Comparison of ENCODE assay signal across 8 mouse cellular contexts in genomic region chr12:30883986-30884621, GRCm38 (mm10). TPM values are rescaled to one million over a fixed set of nuclear protein-coding genes. Genes with fewer than 3 reads are reported as not detected.
DNase-seq lines count a peak whose midpoint lies in the region; ATAC-seq lines count a peak whose summit lies in the region.

Gene Alkal2, plus strand, starts transcription at chr12:30884322.

- peaks cover 54% of the 10 kb centered on the region for H3K27me3 ChIP-seq in megakaryocyte, embryonic 14.5 days (replicated peaks)
- H3K27me3 ChIP-seq in embryonic facial prominence, embryonic 10.5 days (replicated peaks; ENCODE audit: low read depth, poor library complexity, severe bottlenecking), result peaks cover 77% of the 10 kb centered on the region
- peaks cover 74% of the 10 kb centered on the region for H3K27me3 ChIP-seq in heart, embryonic 10.5 days (ENCODE audit: insufficient read depth, poor library complexity, severe bottlenecking)

- H3K4me3 ChIP-seq in megakaryocyte, embryonic 14.5 days (replicated peaks), result peak within 1 kb of the TSS; percentile 79
- peak within 1 kb of the TSS; percentile 72 for H3K4me3 ChIP-seq in embryonic facial prominence, embryonic 10.5 days
- H3K4me3 ChIP-seq in heart, embryonic 10.5 days, result peak within 1 kb of the TSS; percentile 68

- no peak for ATAC-seq in megakaryocyte, adult 5-6 weeks (ENCODE audit: poor library complexity, severe bottlenecking)

- H3K9me3 ChIP-seq in megakaryocyte, embryonic 14.5 days, result peaks cover 9% of the 10 kb centered on the region
- no peaks in the 10 kb centered on the region for H3K9me3 ChIP-seq in embryonic facial prominence, embryonic 10.5 days
- no peaks in the 10 kb centered on the region for H3K9me3 ChIP-seq in heart, embryonic 10.5 days

- under 1% methylated on average over 58 of the region's 58 CpGs for WGBS in embryonic facial prominence, embryonic 10.5 days
- 1% methylated on average over 57 of the region's 58 CpGs for WGBS in heart, embryonic 10.5 days

- peak within 1 kb of the TSS; percentile 76 for H3K27ac ChIP-seq in embryonic facial prominence, embryonic 10.5 days (replicated peaks)
- no peak within 1 kb of the TSS for H3K27ac ChIP-seq in heart, embryonic 10.5 days

- H3K4me1 ChIP-seq in megakaryocyte, embryonic 14.5 days, result peaks cover 11% of the 10 kb centered on the region
- peaks cover 16% of the 10 kb centered on the region for H3K4me1 ChIP-seq in embryonic facial prominence, embryonic 10.5 days
- H3K4me1 ChIP-seq in heart, embryonic 10.5 days, result peaks cover 14% of the 10 kb centered on the region

- peak; percentile 61 for DNase-seq in embryonic facial prominence, embryonic 10.5 days (ENCODE audit: low spot score)
- DNase-seq in heart, embryonic 10.5 days (ENCODE audit: low spot score), result no peak
- DNase-seq in kidney, postnatal 10 days, result peak; percentile 45
- peak; percentile 56 for DNase-seq in neural tube, embryonic 10.5 days (ENCODE audit: extremely low spot score, low spot score)
- no peak for DNase-seq in urinary bladder, postnatal 14 days (ENCODE audit: low spot score)
- DNase-seq in thymus, postnatal 10 days (ENCODE audit: low spot score in 2 of 2), result no peak

- no peaks in the 10 kb centered on the region for H3K36me3 ChIP-seq in megakaryocyte, embryonic 14.5 days (replicated peaks; ENCODE audit: low read length)
- H3K36me3 ChIP-seq in embryonic facial prominence, embryonic 10.5 days (replicated peaks), result no peaks in the 10 kb centered on the region
- H3K36me3 ChIP-seq in heart, embryonic 10.5 days, result no peaks in the 10 kb centered on the region

RNA-seq across cellular contexts. Expression of gene Alkal2, which starts in this region (rescaled TPM):
- not detected in 2 replicates for polyA plus RNA-seq in megakaryocyte, embryonic 14.5 days (2012; ENCODE audit: insufficient read depth, low replicate concordance)
- not detected in 2 replicates for total RNA-seq in megakaryocyte, adult 5-6 weeks (2015)
- not detected in 2 replicates for total RNA-seq in megakaryocyte, adult 5-6 weeks (2017)
- 4.1 and 8.7 TPM in 2 replicates for polyA plus RNA-seq in embryonic facial prominence, embryonic 10.5 days (2016; fragmentation: Nextera tagmentation; extraction: Ambion mirVana)
- 0.10 TPM in 1 of 2 replicates, not detected in the other for polyA plus RNA-seq in heart, embryonic 10.5 days (2016; fragmentation: Nextera tagmentation; extraction: Ambion mirVana)

Comparison
In these comparisons a context has a peak if more than half of its experiments do, and no peak if none do; other contexts are left out.
1. DNase-seq: peak in embryonic facial prominence, embryonic 10.5 days (single experiment), kidney, postnatal 10 days (single experiment) and neural tube, embryonic 10.5 days (single experiment); none in heart, embryonic 10.5 days (single experiment), urinary bladder, postnatal 14 days (single experiment) and thymus, postnatal 10 days (0 of 2).
2. Peak in every context shown above with its lines, with median percentiles within 50 percentile points of each other: H3K4me3 ChIP-seq.